Mouse (Mus musculus) embryo, embryonic 10.5 days (tissue): Measurements from ENCODE around the gene Olfr1368.
A peak's percentile ranks its signal among the peaks of the same experiment; 100 is the strongest.
"Not testable (repeated sequence)": the region's sequence is repeated elsewhere in the genome, so short reads cannot be mapped to it uniquely, and the experiment has no call there.

Source experiments
- DNase-seq: peaks from one replicate; pipeline ENCODE4 v3.0.0-alpha.2; 2015; ENCODE audit warnings: low spot score

Gene Olfr1368

GRCm38 (mm10) chr13:21166936-21167909, 21.6 kb upstream of the Olfr1368 start:
- peak; percentile 95 for DNase-seq

- DNase-seq = no peak
Measured at GRCm38 (mm10) chr13:21162591-21162990, 16.9 kb upstream of the Olfr1368 start.

GRCm38 (mm10) chr13:21161591-21161990, 15.9 kb upstream of the Olfr1368 start:
- DNase-seq = no peak

GRCm38 (mm10) chr13:21160657-21161590, 15.3 kb upstream of the Olfr1368 start:
- DNase-seq = peak; percentile 98

- DNase-seq = peak; percentile 55
Measured at GRCm38 (mm10) chr13:21160041-21160511, 14.4 kb upstream of the Olfr1368 start.

GRCm38 (mm10) chr13:21159475-21159819, 13.8 kb upstream of the Olfr1368 start:
- peak; percentile 58 for DNase-seq

- peak; percentile 95 for DNase-seq
Measured at GRCm38 (mm10) chr13:21158785-21159474, 13.3 kb upstream of the Olfr1368 start.

- peak; percentile 32 for DNase-seq
Measured at GRCm38 (mm10) chr13:21158071-21158470, 12.4 kb upstream of the Olfr1368 start.

- no peak for DNase-seq
Measured at GRCm38 (mm10) chr13:21155888-21156287, 10.2 kb upstream of the Olfr1368 start.

- DNase-seq = peak; percentile 17
Measured at GRCm38 (mm10) chr13:21142421-21142820, 3.2 kb downstream of the Olfr1368 start.

GRCm38 (mm10) chr13:21129339-21129738, 16.3 kb downstream of the Olfr1368 start, which contains the start of gene Olfr263:
TSS of gene Olfr263 (plus strand) at chr13:21129639.
- not testable (repeated sequence) for DNase-seq

- DNase-seq = no peak
Measured at GRCm38 (mm10) chr13:21114121-21114520, 31.5 kb downstream of the Olfr1368 start.

- not testable (repeated sequence) for DNase-seq
Measured at GRCm38 (mm10) chr13:21111183-21111582, 34.5 kb downstream of the Olfr1368 start, which contains the start of gene Olfr1369-ps1. TSS of gene Olfr1369-ps1 (plus strand) at chr13:21111483.

GRCm38 (mm10) chr13:21110441-21110840, 35.2 kb downstream of the Olfr1368 start:
- DNase-seq = no peak

- no peak for DNase-seq
Measured at GRCm38 (mm10) chr13:21109759-21110158, 35.9 kb downstream of the Olfr1368 start.
